Mouse (Mus musculus) activated CD4-positive, CD25-positive, alpha-beta regulatory T cell, adult 4 months (primary cell): ENCODE measurements around the gene Kif18b. TPM values are rescaled to one million over a fixed set of nuclear protein-coding genes. Genes with fewer than 3 reads are reported as not detected.

Experiments
- ATAC-seq: one replicate; pipeline ENCODE4 v1.8.0; 2017
- polyA plus RNA-seq, 2 experiments: library from polyadenylated mRNA; unstranded; fragments of 100-300 nt; shearing (Covaris generic); gene quantifications; one replicate each; pipeline ENCODE4 v1.2.1; 2017

Gene Kif18b
- 1 to 10 TPM; 1.6 to 1.9 TPM for polyA plus RNA-seq

- ATAC-seq = peak; percentile 95
Measured at GRCm38 (mm10) chr11:102924557-102925350, at the start of gene Kif18b. Gene Kif18b, minus strand, starts transcription at chr11:102925124.

- no peak for ATAC-seq
Measured at GRCm38 (mm10) chr11:102972326-102972725, 47.4 kb upstream of the Kif18b start.

DNA sequence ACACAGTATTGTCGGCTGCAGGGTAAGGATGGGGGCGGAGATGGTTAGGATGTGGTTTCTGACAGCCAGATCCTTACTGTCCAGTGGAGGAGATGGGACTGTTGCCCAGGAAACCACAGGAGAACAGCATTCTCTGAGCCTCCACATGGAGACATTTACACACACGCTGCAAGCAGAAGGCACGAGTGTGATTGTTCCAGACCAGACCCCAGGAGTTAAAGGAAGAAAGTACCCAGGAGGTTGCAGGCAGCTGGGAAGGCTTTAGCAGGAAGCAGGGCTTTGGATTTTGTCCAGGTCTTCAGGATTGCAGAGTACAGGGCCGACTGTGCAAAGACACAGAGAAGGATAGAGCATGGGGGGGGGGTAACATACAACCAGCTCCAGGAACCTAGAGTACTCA, 46.7 kb upstream of the Kif18b start:
- ATAC-seq = no peak

DNA sequence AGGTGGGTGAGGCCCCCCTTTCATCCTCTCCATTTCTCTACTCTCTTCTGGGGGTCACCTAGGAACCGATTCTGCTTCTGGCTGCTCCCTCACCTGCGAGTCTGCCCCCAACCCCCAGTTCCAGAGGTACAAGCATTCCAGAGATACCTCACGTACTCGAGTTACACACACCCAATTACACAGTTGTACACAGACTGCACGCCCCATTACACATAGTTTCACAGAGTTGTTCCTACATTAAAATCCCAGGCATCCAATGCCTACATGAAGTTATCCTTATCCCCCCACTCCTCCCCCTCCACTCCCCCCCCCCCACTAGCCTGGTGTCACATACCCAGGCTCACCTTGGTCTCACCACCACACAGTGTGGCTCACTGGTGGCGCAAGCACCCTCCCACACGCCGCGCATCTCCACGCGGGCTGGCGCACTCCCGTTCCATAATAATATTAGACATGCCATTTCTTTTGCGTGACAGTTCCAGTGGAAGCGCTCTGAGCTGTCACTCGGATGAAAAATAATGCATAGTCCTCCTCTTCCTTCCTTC, 39.7 kb upstream of the Kif18b start:
- ATAC-seq = no peak

DNA sequence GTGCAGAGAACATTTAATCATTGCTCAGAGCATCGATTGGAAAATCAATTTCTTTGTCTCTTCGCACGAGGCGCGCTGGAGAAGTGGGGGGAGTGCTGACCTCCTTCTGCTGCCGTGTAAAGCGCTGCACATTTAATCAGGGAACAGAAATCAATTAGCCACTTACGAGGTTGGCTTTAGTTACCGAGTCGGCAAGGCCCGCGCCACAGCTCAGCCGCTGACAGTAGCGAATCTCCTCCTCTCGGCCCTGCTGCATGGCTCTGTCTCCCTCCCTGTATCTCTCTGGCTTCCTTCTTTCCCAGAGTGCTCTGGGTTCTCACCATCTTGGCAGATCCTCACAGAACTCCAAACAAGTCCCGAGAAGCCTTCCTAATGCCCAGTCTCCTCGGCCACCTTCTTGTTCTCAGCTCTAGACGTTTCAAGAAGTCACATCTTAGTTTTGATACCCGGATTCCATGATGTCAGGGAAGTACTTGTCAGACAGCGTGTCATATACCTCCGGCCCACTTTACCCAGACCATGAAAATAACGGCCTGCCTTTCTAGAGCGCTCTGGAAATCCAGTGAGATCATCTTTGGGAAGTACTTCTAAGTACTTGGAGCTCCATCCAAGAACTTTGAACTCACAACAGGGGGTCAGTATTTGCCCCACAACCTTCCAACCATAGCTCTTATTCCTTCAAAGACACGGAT, 39.1 kb upstream of the Kif18b start:
- no peak for ATAC-seq

DNA sequence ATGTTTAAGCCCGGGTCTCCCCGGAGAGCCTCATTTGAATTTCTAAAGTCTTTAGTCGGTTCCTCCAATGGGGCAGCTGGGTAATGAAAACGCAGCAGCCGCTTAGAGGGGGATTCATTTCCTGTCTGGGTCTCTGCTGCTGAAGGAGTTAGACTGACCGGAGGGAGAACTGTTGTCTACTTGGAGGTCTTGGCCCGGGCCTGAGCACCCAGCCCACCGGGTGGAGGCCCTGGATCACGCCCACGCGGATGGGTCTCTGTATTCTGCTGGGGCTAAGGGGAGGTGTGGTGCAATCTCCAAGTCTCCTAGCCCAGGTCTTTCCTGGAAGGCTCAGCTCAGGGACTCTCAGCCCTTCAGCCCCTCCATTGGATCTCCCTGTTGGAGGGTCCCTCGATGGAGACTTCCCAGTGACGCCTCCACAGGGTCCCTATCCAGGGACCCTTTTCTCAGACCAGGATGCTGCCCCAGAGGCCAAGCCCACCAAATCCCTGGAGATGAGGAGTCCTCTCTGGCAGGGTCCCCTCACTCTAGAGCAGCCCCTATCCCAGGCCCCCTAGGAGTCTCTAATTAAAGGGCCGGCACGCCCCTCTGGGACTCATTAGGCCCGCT, 38.4 kb upstream of the Kif18b start:
- no peak for ATAC-seq

DNA sequence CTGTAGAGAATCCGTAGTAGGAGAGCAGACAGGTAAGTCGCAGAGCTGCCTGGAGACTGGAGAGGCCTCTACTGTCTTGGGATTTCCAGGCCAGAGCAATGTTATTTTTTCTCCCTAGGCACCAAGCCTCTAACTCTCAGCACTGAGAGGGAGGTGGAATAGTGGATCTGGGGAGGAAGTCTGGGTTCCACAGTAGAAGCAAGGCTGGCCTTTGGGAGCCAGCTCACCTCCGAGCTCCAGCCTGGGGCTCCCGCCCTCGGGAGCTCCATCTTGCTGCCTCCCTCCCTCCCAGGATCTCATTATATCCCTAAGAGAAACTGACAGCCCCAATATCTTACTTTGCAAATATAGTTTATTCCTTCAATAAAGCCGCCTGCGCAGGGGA, 37.9 kb upstream of the Kif18b start:
- ATAC-seq = no peak

DNA sequence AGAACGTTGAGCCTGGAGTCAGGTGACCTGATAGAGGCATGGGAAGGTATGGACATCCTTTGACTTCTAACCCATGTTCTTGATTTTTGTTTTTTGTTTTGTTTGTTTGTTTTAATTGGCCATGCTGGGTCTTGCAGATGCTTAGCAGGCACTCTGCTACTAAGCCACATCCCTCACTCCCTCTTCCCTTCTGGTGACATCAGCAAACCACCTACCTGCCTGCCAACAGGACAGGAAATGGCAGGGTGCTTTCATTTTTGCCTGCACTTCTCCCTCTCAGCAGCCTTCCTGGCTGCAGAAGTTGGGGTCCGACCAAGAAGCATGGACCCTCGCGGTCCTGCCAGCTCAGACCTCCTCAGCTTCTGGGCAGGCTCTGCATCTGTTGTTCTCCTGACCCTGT, 36.2 kb upstream of the Kif18b start:
- peak; percentile 46 for ATAC-seq

DNA sequence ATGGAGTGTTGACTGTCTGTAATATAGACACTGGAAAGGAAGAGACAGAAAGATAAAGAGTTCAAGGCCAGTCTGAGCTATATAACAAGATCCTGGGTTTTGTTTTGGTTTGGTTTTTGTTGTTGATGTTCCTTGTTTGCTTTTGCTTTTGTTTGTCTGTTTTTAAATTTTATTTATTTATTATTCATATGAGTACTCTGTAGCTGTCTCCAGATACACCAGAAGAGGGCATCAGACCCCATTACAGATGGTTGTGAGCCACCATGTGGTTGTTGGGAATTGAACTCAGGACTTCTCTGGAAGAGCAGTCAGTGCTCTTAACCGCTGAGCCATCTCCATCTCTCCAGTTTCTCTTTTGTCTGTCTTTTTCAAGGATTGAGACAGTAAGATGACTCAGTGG, 33.9 kb upstream of the Kif18b start:
- no peak for ATAC-seq

DNA sequence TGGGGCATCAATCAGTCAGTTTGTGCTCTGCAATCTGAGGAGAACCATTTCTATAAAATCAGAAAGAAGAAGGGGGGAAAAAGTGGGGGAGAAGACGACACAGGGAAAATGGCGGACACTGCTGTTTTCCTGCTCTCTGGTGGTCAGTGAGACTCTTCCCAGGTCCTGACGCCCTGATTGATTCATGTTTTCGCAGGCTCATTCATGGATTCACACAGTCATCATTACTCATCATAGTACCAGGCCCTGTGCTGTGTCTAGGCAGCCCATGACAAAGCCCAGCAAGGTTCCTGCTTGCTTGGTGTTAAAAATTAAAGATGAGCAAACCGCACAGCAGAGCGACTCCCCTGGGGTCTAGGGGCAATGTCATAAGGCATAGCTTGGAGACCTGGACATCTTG, 33.5 kb upstream of the Kif18b start:
- ATAC-seq = no peak

- ATAC-seq = no peak
Measured at GRCm38 (mm10) chr11:102957692-102958091, 32.8 kb upstream of the Kif18b start.

DNA sequence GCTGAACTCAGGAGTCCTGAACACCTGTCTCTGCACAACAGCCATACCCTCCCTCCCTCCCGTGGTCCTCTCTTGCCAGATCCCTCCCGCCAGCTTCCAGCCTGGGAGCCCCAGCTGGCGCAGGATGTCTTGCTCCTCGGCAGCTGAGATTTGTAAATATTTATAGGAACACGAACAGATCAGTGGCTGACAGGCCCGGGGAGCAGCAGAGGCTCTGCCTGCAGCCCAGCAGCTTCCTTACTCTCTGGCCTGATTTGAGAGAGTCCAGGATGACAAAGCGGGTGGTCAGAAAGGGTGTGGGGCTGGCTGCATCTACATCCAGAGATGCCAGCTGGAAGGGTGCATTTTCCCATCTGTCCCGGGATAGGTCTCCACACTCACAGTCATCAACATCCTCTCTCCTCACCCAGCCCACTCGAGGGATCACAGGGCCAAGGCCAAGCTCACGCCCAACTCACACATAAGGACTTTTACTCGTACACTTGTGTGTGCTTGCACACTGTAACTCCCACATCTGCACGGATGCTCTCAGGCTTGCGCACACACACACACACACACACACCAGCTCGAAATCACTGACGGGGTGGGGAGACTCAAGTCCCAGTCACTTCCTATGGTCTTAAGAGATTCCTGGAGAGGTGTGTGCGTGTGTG, 32.2 kb upstream of the Kif18b start:
- ATAC-seq = no peak

GRCm38 (mm10) chr11:102952922-102953321, 28.0 kb upstream of the Kif18b start:
- no peak for ATAC-seq

- ATAC-seq = peak; percentile 51
Measured at GRCm38 (mm10) chr11:102948043-102948961, 23.4 kb upstream of the Kif18b start.

DNA sequence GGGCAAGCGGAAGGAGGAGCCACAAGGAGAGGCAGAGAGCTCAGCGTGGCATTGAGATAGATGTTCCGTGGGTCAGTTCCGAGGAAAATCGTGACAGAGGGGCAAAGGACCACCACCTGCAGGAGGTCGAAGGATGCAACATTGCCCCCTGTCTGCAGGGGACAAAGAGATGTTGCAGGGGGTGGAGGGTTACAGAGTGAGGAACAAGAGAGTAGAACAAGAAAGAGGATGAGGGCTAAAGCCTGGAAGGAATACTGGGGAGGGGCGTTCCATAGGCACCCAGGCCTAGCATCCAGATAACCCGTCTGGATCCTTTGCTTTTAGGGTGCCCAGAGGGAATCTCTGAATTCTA, 22.0 kb upstream of the Kif18b start:
- no peak for ATAC-seq

DNA sequence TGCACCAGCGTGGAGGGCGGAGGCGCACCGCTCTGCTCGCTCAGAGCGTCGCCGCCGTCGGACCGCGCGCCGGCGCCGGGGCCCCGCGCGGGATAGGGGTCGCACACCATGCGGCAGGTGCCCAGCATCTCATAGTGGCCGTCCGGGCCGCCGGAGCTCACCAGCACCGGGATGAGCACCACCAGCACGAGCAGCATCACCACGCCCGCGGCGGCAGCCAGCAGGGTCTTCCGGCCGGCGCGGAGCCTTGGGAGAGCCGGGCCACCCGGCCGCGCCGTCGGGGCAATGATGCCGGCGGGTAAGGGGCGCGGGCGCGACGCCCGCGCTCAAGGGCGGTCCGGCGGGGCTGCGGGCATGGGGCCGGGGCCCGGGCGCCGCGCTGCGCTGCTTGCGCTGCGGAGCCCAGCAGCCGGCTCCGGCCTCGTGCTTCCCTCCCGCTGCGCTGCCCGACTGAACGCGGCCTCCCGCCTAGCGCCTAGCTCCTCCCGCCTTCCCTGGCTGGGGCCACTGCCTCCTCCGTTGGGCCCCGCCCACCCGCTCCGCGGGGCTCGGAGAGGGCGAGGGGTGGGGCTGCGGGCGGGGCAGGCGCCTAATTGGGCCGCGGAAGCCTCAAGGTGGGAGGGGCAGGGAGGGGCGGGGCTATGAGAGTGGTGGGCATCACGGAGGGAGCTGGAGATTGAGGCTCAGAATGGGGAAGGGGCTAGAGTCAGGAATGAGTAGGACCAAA, 21.5 kb upstream of the Kif18b start, which contains the start of gene C1ql1:
C1ql1 (minus strand) TSS at position 424 of the 727 bp plus-strand sequence.
- ATAC-seq = peak; percentile 56

- ATAC-seq = no peak
Measured at GRCm38 (mm10) chr11:102945306-102946264, 20.7 kb upstream of the Kif18b start.

DNA sequence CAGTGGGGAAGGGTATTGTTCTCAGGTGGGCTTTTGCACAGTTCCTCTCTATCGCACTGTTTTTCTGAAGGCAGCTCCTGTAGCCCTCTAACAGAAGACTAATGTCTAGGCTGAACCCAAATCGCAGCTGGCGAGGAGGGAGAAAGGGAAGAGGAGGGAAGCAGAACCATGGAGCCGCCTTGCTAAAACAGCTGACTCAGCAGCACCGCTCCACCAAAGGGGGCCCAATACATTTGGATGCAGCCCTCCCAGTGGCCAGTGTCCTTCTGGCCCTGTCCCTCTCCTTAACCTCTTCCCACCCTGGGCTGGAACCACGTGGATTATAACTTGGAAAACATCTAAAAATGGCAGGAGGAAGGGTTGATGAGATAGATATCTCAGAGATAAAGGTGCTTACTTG, 16.3 kb upstream of the Kif18b start:
- no peak for ATAC-seq

- no peak for ATAC-seq
Measured at GRCm38 (mm10) chr11:102939024-102939675, 14.2 kb upstream of the Kif18b start.
